Mouse (Mus musculus): ENCODE data around the gene Zfp217.

DNA sequence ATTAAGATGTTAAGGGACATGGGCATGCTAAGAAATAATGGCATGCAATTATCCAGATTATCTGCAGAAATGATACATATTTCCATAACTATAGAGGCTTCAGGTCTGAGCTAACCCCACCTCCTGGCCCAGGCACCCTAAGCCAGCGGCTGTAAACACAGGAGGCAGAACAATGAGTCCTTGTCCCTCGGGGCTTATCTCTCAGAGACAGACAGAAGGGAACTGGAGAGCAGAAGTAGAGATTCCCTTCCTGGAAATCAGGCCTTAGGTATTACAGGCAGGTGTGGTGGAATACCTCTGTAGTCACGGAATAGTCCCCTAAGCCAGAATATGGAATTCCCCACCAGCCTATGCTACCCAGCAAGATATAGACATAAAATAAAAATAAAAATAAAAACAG is 11.0 kb downstream of the Zfp217 start:
- TF ChIP-seq POLR2A (IDR thresholded peaks at IDR 0.05; ENCODE audit: borderline replicate concordance, insufficient read depth, low read length) (no peak), CTCF (IDR thresholded peaks at IDR 0.05; ENCODE audit: borderline replicate concordance, insufficient read depth, low read depth, low read length) (no peak)
